Mouse (Mus musculus) thymus, adult 2 months (tissue): ENCODE data around the gene Hist1h2bf.
"Not testable (repeated sequence)": the region's sequence is repeated elsewhere in the genome, so short reads cannot be mapped to it uniquely, and the experiment has no call there.

ENCODE experiments used
- CTCF ChIP-seq: fragments of 200-500 bp; IDR thresholded peaks from 2 replicates; pipeline ENCODE4 v1.5.1; 2012; ENCODE audit warnings: mild to moderate bottlenecking, control low read depth, low read length, moderate library complexity, borderline replicate concordance; ENCODE audit not compliant: control insufficient read depth, poor library complexity, insufficient read depth; ENCODE audit errors: extremely low read depth
- POLR2A ChIP-seq: fragments of 200-500 bp; IDR thresholded peaks from 2 replicates; pipeline ENCODE4 v1.6.1; 2012; ENCODE audit warnings: mild to moderate bottlenecking, low read length, control low read depth, moderate library complexity; ENCODE audit not compliant: control insufficient read depth, poor library complexity, insufficient read depth; ENCODE audit errors: extremely low read depth

- peak; percentile 66; the same call in 1 of the 2 replicates for TF ChIP-seq POLR2A
- not testable (repeated sequence) for TF ChIP-seq CTCF
Measured at GRCm38 (mm10) chr13:23542999-23543607, 30.9 kb downstream of the Hist1h2bf start, which contains the start of gene Hist1h2bh.
